Mouse (Mus musculus): ENCODE results near the gene Nlgn3. TPM values are rescaled to one million over a fixed set of nuclear protein-coding genes. Genes with fewer than 3 reads are reported as not detected.
A peak's percentile ranks its signal among the peaks of the same experiment; 100 is the strongest.

Nlgn3 gene
- polyA plus RNA-seq (2016; fragmentation: Nextera tagmentation; extraction: Ambion mirVana): 37.0 and 44.6 TPM in 2 replicates

DNA sequence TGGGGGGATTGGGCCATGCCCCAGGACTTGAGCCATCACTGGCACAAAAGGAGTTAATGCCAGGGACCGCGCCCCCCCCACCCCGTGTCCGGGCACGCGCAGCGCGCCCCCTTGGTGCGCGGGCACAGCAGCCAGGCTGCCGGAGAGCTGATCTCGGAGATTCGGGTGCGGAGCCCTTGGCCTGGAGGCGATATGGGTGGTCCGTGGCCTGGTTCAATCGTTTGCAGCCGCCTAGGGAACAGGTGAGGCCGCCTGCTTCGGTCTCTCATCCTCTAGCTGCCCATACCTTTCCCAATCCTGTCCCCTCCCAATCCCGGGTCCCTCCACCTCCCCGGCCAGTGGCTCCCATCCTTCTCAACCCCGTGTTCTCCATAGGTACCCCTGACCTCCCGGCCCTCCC lies at the start of gene Nlgn3:
Gene Nlgn3 (plus strand): TSS at position 114 of the 400 bp plus-strand sequence.
- H3K4me2 ChIP-seq (replicated peaks): peak within 1 kb of the TSS; percentile 48
- peaks cover 16% of the 10 kb centered on the region for H3K36me3 ChIP-seq
- peak within 1 kb of the TSS; percentile 44 for H3K4me3 ChIP-seq
- 24% methylated on average over 9 of the region's 24 CpGs for WGBS
- peak within 1 kb of the TSS; percentile 83 for H3K27ac ChIP-seq
- no peaks in the 10 kb centered on the region for H3K9me3 ChIP-seq (replicated peaks)
- H3K4me1 ChIP-seq: peaks cover 26% of the 10 kb centered on the region
- peak; percentile 41 for ATAC-seq (ENCODE audit: low FRiP score)
- H3K9ac ChIP-seq: peak within 1 kb of the TSS; percentile 71
- H3K27me3 ChIP-seq: no peaks in the 10 kb centered on the region; the same call in none of the 2 replicates

DNA sequence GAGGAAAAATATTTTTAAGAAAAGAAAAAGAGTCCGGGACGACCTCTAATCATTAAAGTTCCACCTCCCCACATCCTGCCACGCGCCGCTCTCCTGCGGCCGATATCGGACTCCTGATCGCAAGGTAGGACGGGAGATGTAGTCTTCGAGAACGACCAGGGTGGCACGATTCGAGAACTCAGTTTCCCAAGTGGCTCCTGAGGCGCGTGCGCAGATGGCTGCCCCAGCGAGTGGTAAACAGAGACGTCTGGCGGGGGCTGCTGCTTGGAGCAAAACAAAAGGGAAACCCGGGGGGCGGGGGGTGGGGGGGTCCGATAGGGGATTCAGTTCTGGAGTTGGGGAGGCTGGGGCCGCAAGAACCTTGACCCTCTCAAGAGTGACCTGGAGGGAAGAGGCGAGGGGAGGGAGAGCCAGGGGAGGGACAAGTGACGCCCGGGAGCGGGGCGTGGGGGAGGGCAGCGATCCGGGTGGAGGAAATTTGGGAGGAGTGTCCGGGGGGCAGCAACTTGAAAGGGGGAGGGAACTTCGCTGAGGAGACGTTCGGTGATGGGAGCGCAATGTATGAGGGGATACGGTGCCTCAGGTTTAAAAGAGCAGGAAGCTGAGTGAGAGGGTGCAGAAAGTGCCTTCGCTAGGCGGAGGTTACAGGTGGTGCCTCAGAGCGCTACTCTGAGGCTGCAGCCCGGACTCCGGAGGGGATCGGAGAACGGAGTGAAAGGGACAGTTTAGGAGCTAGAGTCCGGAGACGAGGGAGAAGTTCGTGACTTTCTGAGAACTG lies 44.8 kb upstream of the Nlgn3 start, which contains the start of gene Foxo4:
Gene Foxo4 (plus strand): TSS at position 577 of the 778 bp plus-strand sequence.
- 26% methylated on average over 45 of the region's 47 CpGs for whole genome bisulfite sequencing
- ATAC-seq (ENCODE audit: low FRiP score): peak; percentile 93
- H3K9ac ChIP-seq: peak within 1 kb of the TSS; percentile 53

DNA sequence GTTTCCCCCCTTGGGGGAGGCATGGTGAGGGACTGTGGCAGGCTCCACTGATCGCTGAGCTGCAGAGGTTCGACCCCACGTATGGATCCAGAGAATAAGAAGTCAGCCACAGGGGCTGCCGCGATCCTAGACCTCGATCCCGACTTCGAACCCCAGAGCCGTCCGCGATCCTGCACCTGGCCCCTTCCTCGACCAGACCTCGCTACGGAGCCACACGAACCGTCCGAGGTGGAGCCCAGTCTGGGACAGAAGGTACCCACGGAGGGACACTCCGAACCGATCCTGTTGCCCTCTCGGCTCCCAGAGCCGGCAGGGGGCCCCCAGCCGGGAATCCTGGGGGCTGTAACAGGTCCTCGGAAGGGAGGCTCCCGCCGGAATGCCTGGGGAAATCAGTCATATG lies 44.2 kb upstream of the Nlgn3 start:
- Histone ChIP-seq H3K9ac (peak overlapping the region; percentile 53), H3K36me3 (peaks cover 6% of the 10 kb centered on the region; the same call in 1 of the 2 replicates), H3K4me3 (peak overlapping the region; percentile 51), H3K27me3 (peaks cover 3% of the 10 kb centered on the region), H3K27ac (no peak overlapping the region), H3K9me3 (replicated peaks) (no peaks in the 10 kb centered on the region), H3K4me2 (replicated peaks) (peak overlapping the region; percentile 61), H3K4me1 (no peaks in the 10 kb centered on the region)
- ATAC-seq (ENCODE audit: low FRiP score): 0 out of 2 replicates have a peak, but pooled peaks have one; percentile 26
- WGBS: 17% methylated on average over 26 of the region's 26 CpGs

More for the DNA sequence above, 44.8 kb upstream of the Nlgn3 start, which contains the start of gene Foxo4:
- Histone ChIP-seq H3K4me3 (peak within 1 kb of the TSS; percentile 51), H3K27me3 (peaks cover 3% of the 10 kb centered on the region), H3K4me1 (no peaks in the 10 kb centered on the region), H3K27ac (no peak within 1 kb of the TSS), H3K9me3 (replicated peaks) (no peaks in the 10 kb centered on the region), H3K36me3 (peaks cover 6% of the 10 kb centered on the region; the same call in 1 of the 2 replicates), H3K4me2 (replicated peaks) (peak within 1 kb of the TSS; percentile 61)

DNA sequence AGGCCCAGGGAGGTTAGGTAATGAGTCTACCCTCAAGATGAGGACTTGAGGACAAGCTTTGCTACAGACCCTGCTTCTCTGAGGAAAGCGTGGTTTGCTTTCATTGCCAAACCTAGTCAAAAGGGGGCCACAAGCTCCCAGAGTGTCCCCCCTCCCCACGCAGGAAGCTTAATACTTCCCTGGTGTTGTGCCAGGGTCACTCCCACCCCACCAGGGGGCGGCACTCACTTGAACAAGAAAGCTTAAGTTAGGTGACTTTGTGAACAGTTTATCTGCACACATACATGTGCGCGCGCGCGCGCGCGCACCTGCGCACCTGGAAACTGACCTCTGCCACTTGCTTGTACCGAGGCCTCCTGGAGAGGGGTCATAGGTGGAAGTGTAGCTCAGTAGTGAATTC lies 42.4 kb upstream of the Nlgn3 start:
- Histone ChIP-seq H3K4me2 (replicated peaks) (0 out of 2 replicates have a peak overlapping the region, but pooled peaks have one; percentile 61), H3K27me3 (peaks cover 3% of the 10 kb centered on the region), H3K36me3 (peaks cover 6% of the 10 kb centered on the region; the same call in 1 of the 2 replicates), H3K9me3 (replicated peaks) (no peaks in the 10 kb centered on the region), H3K4me1 (peaks cover 11% of the 10 kb centered on the region; the same call in 1 of the 2 replicates), H3K27ac (no peak overlapping the region), H3K9ac (no peak overlapping the region), H3K4me3 (no peak overlapping the region)
- 87% methylated on average over 13 of the region's 13 CpGs for WGBS
- ATAC-seq (ENCODE audit: low FRiP score): no peak

DNA sequence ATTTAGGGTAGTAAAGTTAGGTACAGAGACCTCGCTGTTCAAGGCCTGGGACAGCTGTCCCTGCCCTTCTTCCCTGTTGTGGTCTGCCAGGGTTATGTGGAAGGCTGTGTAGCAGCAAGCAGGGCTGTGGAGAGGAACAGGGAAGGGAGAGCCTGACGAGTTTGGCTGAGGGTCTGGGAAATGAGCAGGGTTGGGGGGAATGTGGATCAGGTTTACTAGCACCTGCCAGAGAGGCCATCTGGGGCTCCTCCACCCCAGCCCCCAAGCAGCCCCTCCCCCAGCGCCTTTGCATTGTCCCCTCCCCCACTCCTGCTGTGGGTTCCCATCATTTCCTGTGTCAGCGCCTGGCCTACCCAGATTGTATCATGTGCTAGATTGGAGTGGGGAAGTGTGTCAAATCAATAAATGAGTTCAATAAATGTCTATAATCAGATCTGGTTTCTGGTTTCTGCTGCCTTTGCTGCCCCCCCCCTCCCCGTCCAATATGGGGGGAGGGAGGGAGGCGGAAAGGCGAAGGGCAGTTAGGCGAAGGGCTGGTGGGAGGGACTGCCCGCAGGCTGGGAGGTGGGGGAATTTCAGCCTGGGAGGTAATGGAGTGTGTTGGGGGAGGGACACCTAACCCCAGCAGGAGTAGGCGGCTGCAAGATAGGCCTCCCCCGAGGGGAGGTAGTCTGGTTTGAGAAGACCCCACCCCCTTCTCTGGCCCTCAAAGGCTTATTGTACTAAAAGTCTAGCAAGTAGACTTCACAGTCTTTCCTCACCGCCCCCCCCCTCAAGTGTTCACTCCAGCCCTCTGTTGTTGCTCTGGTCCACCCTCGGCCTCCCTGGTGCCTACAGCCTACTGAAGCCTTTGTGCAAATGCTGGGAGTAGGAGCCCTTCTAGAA lies 38.3 kb upstream of the Nlgn3 start:
- ATAC-seq (ENCODE audit: low FRiP score): peak; percentile 78
- Histone ChIP-seq H3K4me1 (peaks cover 11% of the 10 kb centered on the region; the same call in 1 of the 2 replicates), H3K36me3 (peaks cover 6% of the 10 kb centered on the region; the same call in 1 of the 2 replicates), H3K4me3 (no peak overlapping the region), H3K27me3 (peaks cover 3% of the 10 kb centered on the region), H3K9ac (no peak overlapping the region), H3K4me2 (replicated peaks) (0 out of 2 replicates have a peak overlapping the region, but pooled peaks have one; percentile 11), H3K27ac (peak overlapping the region; percentile 78), H3K9me3 (replicated peaks) (no peaks in the 10 kb centered on the region)
- WGBS: 24% methylated on average over 9 of the region's 13 CpGs

DNA sequence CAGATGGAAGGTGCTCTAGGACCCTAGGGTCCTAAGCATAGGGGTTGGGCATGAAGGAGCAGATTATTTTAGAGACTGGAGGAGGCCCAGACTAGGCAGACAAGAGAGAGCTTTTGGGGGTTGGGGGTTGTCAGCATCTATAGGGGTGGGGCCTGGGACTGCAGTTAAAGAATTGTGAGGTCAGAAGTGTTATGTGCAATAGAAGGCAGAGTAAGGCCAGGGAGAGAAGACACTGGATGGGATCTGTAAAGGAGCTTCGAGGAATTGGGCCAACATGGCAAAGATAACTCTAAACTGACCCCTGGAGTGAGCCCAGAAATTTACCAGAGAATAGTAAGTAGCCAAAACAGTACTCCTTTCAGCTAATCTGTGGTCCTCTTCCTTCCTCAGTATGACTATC lies 35.1 kb upstream of the Nlgn3 start, which contains the start of gene Gm614:
Gene Gm614 (minus strand): TSS at position 101 of the 400 bp plus-strand sequence.
- H3K9ac ChIP-seq: no peak within 1 kb of the TSS
- H3K9me3 ChIP-seq (replicated peaks): no peaks in the 10 kb centered on the region
- no peak for ATAC-seq (ENCODE audit: low FRiP score)
- H3K4me2 ChIP-seq (replicated peaks): no peak within 1 kb of the TSS
- H3K36me3 ChIP-seq: no peaks in the 10 kb centered on the region
- H3K4me1 ChIP-seq: peaks cover 11% of the 10 kb centered on the region; the same call in 1 of the 2 replicates
- H3K27ac ChIP-seq: no peak within 1 kb of the TSS
- WGBS: 75% methylated on average over 1 of the region's 1 CpGs
- 0 out of 2 replicates have a peak, but pooled peaks cover 6% of the 10 kb centered on the region for H3K27me3 ChIP-seq
- H3K4me3 ChIP-seq: no peak within 1 kb of the TSS

DNA sequence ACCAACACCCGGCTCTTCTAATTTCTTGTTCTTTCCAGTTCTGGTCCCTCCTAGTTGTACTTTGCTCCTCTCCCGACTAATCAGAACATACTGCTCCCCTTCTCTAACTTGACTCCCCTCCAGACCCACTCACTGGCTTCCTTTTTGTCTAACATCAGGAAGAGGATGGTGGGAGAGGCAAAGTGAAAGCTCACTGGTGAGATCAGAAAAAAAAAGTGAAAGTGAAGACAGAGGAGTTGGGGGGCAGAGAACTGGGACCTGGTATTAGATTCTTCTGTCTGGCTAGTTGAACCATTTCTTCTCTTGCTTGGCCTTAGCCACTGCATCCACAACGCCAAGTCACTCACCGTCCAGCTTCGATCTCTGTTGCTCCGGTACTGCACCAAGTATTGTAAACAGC lies 32.3 kb upstream of the Nlgn3 start:
- no peak overlapping the region for H3K27ac ChIP-seq
- H3K27me3 ChIP-seq: 0 out of 2 replicates have a peak, but pooled peaks cover 6% of the 10 kb centered on the region
- no peak overlapping the region for H3K4me2 ChIP-seq (replicated peaks)
- H3K4me3 ChIP-seq: no peak overlapping the region
- ATAC-seq (ENCODE audit: low FRiP score): no peak
- H3K9me3 ChIP-seq (replicated peaks): no peaks in the 10 kb centered on the region
- no peak overlapping the region for H3K9ac ChIP-seq
- WGBS: 94% methylated on average over 6 of the region's 6 CpGs
- H3K4me1 ChIP-seq: no peaks in the 10 kb centered on the region
- no peaks in the 10 kb centered on the region for H3K36me3 ChIP-seq

DNA sequence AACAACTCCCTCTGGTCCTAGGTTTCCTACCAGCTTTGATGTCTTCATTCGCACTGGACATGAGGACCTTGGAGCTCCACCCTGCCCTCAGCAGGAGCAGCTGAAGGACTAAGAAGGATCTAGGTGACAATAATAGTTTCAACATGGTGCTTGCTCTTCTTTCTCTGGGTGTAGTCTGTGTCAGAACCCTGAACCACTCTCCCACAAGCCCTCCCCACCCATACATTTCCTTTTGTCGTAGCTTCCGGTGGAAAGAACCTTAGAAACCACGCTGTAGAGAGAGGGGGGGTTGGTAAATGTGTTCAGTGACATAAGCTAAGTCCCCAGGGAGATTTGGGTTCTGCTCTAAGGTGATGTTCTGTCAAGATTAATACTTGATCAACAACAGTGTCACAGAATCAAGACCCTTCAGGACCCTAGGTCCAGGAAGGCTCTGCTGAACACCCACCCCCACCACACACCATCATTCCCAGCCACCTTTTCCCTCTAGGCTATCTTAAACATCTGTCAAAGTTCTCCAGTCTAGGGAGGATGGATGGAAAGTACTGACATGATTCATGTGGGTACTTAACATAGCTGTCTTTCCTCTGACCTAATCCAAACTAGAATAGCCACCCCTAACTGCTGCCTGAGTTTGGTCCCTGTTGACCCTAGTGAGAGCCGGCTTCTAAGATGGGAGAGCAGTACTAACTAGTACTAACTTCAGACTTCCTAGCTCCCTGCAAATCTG lies 30.8 kb upstream of the Nlgn3 start, which contains the start of gene Il2rg:
Gene Il2rg (minus strand): TSS at position 231 of the 730 bp plus-strand sequence.
- WGBS: 72% methylated on average over 5 of the region's 5 CpGs
- Histone ChIP-seq H3K9ac (no peak within 1 kb of the TSS), H3K4me3 (no peak within 1 kb of the TSS), H3K27ac (no peak within 1 kb of the TSS), H3K27me3 (0 out of 2 replicates have a peak, but pooled peaks cover 6% of the 10 kb centered on the region), H3K4me1 (no peaks in the 10 kb centered on the region), H3K9me3 (replicated peaks) (no peaks in the 10 kb centered on the region), H3K36me3 (no peaks in the 10 kb centered on the region), H3K4me2 (replicated peaks) (no peak within 1 kb of the TSS)
- no peak for ATAC-seq (ENCODE audit: low FRiP score)

DNA sequence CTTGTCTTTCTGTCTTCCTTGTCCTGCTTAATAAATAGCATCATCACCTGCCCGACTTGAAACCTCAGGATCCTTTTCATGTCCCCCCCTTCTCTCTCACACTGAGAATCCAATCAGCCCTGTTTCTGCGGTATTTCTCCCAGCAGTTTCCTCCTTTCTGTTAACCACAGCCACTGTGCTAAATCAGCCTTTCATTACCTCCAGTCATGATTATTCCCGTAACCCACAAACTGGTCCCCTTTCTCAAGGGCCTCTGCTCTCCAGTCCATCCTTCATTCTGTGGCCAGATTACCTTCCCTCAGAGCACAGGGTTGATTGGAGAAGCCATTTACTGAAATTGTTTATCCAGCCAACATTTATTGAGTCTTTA lies 30.2 kb upstream of the Nlgn3 start, which contains the start of gene Gm20489:
Gene Gm20489 (minus strand): TSS at position 269 of the 370 bp plus-strand sequence.
- no peak for ATAC-seq (ENCODE audit: low FRiP score)
- Histone ChIP-seq H3K4me3 (no peak within 1 kb of the TSS), H3K9me3 (replicated peaks) (no peaks in the 10 kb centered on the region), H3K9ac (no peak within 1 kb of the TSS), H3K4me1 (no peaks in the 10 kb centered on the region), H3K36me3 (no peaks in the 10 kb centered on the region), H3K27ac (no peak within 1 kb of the TSS), H3K27me3 (0 out of 2 replicates have a peak, but pooled peaks cover 7% of the 10 kb centered on the region), H3K4me2 (replicated peaks) (no peak within 1 kb of the TSS)
- 54% methylated on average over 3 of the region's 3 CpGs for WGBS

DNA sequence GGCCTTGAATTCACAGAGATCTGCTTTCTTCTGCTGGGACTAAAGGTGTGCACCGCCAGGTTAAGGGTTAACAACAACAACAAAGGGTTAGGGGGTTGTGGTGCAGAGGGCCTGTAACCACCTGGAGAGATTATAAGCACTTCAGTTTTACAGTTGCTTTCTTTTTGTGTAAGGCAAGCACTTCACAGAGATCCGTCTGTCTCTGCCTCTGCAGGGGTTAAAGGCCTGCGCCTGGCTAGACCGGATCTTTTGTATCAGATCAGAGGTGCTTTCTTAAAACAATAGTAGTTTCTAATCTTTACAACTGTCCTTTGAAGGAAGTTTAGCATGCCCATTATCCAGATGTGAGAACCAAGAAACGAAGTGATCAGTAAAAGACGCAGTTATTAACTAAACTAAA lies 25.6 kb upstream of the Nlgn3 start:
- peaks cover 7% of the 10 kb centered on the region; the same call in 1 of the 2 replicates for H3K27me3 ChIP-seq
- ATAC-seq (ENCODE audit: low FRiP score): peak; percentile 32
- no peak overlapping the region for H3K9ac ChIP-seq
- WGBS: 23% methylated on average over 6 of the region's 6 CpGs
- H3K4me1 ChIP-seq: 0 out of 2 replicates have a peak, but pooled peaks cover 5% of the 10 kb centered on the region
- H3K4me2 ChIP-seq (replicated peaks): peak overlapping the region; percentile 50
- peak overlapping the region; percentile 48 for H3K4me3 ChIP-seq
- no peaks in the 10 kb centered on the region for H3K9me3 ChIP-seq (replicated peaks)
- peak overlapping the region; percentile 70 for H3K27ac ChIP-seq
- H3K36me3 ChIP-seq: 0 out of 2 replicates have a peak, but pooled peaks cover 12% of the 10 kb centered on the region
